Mouse (Mus musculus) inflammation-experienced regulatory T-cells, adult 6 months (primary cell): ENCODE data around the gene Wdr70. TPM values are rescaled to one million over a fixed set of nuclear protein-coding genes. Genes with fewer than 3 reads are reported as not detected.

Experiments
- ATAC-seq: one replicate; pipeline ENCODE4 v1.8.0; 2017
- polyA plus RNA-seq, 3 experiments: library from polyadenylated mRNA; unstranded; fragments of 100-300 nt; shearing (Covaris generic); gene quantifications; one replicate each; pipeline ENCODE4 v1.2.1; 2017

Wdr70 gene
- polyA plus RNA-seq, 3 experiments from 2014 or later, result 30.0 to 36.8 (median 30.3) TPM

GRCm38 (mm10) chr15:7857418-7857817 is 241.6 kb downstream of the Wdr70 start:
- ATAC-seq, result no peak

DNA sequence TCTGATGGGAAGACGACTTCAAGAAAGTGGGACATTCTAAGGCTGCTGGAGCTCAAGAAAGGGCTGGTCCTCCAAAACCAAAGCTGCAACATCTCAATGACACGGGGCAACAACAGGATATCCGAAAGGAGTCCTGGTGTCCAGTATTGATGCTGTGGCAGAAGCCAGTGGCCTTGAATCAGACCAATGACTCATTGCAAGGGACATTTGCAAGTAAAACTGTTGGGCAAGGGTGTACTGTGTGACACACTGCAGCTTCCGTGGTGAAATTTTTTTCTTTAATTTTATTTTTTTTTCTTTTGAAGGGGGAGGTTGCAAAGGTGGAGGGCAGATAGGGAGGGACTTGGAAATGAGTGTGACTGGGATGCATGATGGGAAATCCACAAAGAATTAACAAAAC is 256.6 kb downstream of the Wdr70 start:
- ATAC-seq, result no peak

DNA sequence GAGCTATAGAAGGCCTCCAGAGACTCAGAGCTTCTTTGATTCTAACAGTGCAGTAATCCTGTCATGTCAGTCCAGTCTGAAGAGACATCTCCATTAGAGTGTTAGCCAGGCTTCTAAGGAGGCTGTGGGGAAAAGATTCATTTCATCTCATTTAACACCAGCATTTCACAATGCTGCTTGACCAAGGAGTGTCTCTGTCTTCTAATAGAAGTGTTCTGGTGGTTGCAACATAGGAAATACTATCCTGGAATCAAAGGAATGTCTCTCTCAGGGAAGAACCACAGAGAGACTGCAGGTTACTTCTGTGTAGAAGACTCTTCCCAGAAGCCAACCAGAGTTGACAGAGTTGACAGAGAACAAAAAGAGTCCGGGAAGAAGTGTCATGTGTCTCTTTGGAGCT is 257.3 kb downstream of the Wdr70 start:
- no peak for ATAC-seq

DNA sequence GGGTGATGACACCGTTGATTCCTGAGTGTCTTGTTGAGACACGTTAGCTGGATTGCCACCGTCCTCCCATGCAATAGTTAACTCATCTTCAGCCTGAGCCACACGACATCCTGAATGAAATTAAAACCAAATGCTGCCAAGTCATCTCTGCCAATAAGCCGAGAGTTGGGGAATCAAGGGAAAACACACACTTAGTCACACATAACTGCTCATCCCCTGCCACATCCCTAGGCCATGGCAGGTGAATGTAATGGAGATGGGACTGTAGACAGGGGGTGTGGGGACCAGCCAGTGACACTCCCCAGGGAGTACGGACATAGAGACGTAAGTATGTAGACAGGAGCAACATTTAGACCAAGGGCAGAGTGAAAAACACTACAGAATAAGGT is 260.1 kb downstream of the Wdr70 start:
- ATAC-seq, result no peak

GRCm38 (mm10) chr15:7838060-7838920 is 260.7 kb downstream of the Wdr70 start:
- ATAC-seq, result no peak

DNA sequence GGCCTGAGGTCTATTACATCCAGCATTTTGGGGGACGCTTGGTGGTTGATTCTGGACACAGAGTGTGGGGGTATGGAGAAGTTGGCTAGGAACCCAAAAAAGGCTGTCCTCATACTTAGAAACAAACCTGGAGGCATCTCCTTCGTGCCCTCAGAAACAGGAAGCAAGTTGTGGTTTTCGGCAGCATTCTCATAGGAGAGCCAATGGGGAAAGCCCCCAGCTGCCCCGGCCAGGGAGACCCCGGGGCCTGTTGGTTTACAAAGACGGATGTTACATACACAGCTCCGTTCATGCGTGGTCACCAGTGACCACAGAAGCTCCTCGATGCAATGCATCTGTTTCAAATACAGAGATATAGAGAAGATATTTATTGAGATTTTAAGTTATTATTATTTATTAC is 263.6 kb downstream of the Wdr70 start:
- no peak for ATAC-seq

DNA sequence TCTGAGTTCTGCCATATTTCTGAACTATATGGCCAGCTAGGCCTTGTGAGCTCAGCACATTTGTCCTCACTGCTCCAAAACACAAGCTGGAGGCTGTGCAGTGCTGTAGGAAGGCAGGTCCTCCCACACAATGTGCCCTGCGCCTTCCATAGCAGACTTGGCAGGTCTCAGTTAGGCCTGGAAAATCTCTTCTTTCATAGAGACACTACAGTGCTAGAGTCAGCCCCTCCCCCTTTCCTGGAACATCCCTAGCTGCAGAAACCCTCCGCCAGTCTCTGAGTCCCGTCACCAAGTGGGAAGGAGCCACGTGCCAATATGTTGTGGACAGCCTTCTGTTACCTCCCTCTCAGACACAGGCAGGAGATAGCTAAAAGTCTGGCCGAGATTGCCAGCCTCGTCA is 273.5 kb downstream of the Wdr70 start:
- no peak for ATAC-seq

DNA sequence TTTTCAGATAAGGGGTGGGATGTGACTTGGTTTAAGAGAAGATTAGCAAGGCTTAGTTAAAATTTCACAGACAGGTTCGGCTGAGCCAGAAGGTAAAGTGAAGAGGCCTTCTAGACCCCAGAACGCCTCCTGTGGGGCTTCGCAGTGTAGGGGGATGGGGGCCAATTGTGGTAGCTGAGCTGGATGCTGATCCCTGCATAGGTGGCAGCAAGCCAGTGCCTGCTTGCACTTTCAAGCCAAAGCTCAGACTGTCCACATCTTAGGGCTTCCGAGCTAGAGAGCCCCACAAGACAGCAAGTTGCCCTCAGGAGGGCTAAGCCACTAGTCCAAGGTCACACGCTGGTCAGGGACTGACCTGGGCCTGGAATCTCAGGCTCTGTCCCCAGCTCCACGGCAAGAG is 275.1 kb downstream of the Wdr70 start:
- ATAC-seq, result no peak

Other genes starting within 250 kb of the Wdr70 start
- 10 to 100 TPM in 2 of 3 experiments, 1 to 10 TPM in 1; 9.6 to 11.9 (median 11.2) TPM for gene Nup155, start 10.1 kb upstream of the Wdr70 start, polyA plus RNA-seq
- 10 to 100 TPM; 12.4 to 16.5 (median 16.2) TPM for gene Cplane1, start 69.9 kb upstream of the Wdr70 start, polyA plus RNA-seq